Mouse (Mus musculus) naive thymus-derived CD4-positive, alpha-beta T cell, adult 2 months (primary cell): ENCODE measurements around the gene Mn1.

Experiments
- DNase-seq: peaks from one replicate; pipeline ENCODE4 v3.0.0-alpha.2; 2011; ENCODE audit warnings: low read depth

Mn1 gene

DNA sequence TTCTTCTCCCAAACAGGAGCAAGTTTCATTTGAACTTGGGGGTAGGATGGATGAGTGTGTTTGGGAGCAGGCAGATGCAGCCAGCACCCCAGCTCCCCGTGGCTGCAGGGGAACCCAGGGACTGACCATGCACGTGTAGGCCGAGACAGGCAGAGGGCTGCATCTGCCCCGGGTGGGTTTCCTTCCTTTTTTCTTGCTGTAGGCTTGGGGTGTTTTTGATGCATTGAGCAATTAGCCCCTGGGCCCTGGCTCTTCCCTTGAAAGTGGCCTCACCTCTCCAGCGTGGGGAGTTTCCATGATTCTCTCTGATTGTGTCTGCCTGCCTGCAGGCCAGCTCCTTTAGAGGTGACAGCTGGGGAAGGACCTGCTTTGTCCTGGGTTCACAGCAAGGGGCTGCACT lies 15.7 kb downstream of the Mn1 start:
- DNase-seq: no peak

DNA sequence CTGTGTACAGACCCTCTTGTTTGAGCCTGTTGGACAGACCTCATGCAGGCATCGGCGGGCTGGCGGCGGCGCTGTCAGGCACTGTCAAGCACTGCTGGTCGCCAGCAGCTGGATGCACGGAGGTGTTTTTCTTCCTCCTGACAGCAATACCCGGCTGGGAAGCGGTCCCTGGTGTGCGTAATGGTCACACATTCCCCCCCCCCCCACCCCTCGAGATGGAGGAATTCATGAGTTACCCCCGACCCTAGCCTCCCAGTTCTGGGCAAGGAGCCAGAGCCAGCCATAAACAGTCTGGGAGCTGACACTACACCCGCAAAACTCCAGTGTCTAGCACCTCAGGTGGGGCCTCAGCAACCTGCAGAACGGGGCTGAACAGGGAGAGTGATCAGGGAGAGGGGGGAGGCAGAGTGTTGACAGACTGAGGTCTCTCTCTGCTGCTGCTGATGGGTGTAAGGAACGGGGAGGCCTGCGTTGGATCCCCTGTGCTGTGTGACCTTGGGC lies 17.2 kb downstream of the Mn1 start:
- DNase-seq: no peak

DNA sequence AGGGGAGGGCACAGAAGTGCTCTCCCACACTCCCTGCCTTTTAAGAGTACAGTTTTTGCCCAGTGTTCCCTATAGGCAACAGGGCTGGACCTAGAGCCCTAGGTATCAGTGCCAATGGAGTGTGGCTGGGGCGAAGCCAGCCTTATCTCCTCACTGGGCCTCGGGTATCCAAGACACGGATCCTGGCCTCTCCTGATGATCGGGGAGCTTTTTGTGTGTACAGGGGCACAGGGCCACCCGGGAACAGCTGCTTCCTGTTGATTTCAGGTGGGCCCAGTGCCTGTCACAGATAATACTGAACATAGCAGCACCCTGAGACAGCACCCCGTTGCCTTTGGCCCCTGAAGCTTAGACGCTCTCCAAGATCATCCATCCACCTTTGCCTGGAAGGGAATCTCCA lies 19.1 kb downstream of the Mn1 start:
- no peak for DNase-seq

DNA sequence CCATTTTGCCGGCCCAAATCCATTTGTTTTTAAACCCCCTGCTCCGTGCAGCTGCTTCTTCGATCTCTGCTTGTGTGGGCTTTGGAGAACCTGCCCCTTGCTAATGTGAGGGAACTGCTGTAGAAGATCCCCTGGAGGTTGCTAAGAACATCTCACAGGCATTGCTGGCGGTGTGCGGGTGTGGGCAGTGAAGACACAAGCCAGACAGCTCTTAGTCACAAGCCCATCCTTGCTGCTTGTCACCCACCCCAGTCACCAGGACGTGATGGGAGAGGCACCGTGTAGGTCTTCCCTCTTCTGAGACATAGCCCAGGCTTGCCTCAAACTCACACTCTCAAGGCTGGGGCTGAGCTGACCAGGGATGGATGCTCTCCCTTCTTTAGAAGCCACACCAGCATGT lies 20.0 kb downstream of the Mn1 start:
- no peak for DNase-seq

DNA sequence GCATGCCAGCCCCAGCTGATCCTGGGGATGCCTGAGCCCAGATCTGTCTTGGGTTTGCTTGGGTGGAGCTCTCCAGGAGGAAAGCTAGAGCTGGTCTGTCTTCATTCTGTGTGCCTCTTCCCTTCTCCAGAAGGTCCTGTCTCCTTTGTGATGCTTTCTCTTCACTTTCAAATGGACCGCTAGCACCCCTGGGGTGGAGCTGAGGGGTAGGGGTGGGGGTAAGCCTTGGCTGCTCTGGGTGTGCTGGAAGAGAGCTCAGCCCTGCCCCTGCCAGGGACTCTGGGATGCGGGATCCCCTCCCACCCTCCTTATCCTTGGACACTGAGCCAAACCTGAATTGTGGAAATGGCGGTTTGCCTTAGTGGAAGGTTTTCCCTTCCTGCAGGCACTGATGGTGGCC lies 21.2 kb downstream of the Mn1 start:
- DNase-seq: no peak

DNA sequence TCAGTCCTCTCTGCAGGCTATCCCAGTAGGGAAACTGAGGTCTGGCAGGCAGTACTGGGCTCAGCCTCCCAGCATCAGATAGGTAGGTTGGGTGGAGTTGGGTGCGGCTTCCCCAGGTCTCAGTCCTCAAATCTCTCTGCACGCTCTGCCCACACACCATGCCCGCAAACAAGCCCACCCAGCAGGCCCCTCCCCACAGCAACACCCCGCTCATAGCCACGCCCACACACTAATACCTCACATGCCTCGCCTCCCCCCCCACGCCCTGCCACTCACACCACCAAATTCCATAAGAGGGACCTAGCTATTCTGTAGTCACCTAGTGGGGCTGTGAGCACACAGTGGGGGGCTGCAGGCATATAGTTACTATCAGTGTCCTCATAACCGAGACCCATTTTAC lies 21.7 kb downstream of the Mn1 start:
- no peak for DNase-seq

DNA sequence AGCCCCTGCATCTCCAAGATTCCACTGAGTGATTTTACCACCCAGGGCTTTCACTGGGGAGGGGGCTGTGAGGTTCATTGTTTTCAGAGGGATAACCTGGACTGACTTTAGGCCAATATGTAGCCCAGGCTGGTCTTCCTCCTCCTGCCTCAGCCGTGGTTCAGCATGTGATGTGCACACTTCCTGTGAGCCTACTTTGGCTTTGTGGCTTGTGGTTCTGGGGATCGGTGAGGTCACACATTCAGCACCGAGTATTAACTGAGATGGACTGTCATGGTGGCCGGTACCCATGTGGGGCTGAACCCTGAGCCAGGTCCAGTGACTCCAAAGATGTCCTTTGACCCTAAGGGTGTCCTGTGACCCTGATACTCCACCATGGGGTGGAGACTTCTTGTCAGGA lies 23.1 kb downstream of the Mn1 start:
- no peak for DNase-seq

DNA sequence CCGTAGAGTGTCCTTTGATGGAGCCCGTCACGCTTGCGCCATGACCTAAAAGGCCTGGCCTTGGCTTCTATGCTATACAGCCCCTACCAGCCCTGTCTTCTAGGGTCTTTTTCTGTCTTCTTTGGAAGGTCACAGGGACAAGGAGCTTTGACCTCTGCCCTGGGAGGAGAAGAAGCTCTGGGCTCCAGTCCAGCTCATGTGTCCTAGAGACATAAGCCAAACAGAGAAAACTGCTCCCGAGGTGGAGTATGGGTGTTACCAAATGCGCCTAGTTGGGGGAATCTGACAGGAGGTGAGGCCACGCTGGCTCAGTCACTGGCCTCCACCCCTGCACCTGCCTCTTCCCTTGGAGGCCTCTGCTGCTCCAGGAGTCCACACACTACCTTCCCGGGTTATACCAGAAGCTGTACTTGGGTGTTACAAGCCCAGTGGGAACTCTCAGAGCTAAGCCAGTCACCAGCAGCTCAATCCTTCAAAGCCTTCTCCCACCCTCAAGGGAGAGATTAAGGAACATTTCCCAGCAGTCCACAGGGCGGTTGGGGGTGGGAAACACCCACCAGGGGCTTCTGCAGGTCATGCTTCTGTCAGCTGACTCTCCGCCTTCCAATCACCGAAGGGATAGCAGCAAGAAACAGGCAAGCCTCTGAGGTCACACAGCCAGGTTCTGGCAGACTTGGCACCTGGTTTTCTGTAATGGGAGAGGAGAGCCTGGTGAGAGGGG lies 25.1 kb downstream of the Mn1 start:
- DNase-seq: no peak

DNA sequence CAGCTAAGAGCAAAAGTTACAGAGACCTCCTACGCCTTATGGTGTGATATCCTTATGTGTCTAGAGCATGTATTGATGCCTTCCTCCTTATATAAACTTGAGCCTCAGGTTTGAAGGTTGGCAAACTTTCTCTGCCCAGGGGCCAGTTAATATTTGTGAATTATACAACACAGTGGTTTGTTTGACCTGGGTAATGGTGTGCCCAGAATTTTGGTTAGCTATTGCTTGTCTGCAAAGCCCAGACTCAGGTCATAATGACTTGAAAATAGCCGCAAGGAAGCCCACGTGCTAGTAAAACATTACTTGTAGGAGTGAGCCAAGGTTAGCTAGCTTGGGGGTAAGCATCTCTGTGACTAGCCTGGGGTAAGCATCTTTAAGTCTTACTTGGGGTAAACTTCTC lies 26.5 kb downstream of the Mn1 start:
- no peak for DNase-seq

DNA sequence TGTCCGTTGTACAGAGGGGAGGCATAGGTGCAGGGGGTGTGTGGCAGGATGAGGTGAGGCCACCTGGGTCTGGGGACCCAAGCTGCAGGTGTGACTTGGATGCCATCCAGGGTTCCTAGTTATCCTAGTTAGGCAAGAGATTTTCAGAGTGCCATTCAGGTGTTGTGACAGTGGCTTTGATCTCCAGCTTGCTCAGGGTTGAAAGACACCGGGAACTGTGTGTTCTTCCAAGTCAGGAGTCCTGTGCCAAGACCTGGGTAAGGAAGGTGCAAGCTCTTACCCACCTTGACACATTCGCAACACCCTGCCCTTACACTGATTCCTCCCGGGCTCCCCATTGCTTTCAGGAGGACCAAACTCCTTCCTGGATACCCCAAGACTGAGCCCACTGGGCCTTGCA lies 27.2 kb downstream of the Mn1 start:
- DNase-seq: no peak

DNA sequence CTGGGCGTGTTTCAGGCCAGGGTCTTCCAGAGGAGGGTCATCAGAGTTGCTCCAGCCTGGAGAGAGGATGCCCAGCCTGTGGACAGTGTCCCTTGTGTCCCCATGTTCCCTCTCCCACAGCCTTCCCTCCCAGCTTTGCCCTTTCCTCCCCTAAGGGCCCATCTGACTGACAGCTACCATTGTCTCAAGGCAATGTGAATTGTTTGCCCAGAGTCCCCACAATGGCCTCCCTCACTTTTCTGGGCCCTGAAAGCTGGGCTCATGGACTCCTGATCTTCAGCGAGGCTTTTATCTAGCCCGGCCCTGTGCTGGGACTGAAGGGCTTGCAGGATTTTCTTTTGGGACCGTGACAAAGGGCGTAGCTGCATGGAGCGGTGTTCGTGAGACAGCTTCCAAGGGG lies 29.5 kb downstream of the Mn1 start:
- DNase-seq: no peak

DNA sequence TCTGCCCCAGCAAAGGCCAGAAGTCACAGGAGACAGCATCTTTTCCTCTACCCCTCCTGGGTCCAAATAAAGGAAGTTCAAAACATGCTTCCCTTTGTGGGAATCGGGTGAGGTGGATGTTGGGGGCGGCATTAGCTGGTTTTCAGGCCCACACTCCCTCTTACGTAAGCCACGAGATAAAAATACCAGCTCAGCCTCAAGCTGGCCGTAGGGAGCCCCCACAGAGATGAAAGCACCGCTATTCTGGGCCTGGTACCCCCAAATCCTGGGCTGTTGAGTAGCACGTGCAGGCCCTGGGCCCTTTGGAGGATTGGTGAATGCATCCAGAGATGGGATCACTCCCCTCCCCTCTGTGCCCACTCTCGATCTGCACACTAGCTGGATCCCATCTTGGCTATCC lies 32.5 kb downstream of the Mn1 start:
- no peak for DNase-seq

DNA sequence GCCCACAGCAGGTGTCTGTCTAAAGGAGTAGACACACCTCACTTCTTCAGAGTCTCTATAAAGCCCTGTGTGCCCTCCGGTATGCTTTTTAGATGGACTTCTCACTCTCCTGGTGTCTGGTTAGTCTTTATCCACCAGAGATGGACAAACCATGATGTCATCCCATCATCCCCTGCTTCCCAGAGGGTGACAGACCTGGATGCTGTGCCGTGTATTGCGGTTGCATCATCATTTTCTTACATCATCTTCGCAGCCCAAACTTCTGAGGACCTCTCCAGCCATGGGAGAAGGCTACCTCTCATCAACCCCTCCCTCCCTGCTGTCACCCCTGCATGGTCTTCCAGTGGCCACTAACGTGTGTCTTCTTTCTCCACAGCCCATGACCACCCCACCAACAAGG lies 37.1 kb downstream of the Mn1 start:
- no peak for DNase-seq

DNA sequence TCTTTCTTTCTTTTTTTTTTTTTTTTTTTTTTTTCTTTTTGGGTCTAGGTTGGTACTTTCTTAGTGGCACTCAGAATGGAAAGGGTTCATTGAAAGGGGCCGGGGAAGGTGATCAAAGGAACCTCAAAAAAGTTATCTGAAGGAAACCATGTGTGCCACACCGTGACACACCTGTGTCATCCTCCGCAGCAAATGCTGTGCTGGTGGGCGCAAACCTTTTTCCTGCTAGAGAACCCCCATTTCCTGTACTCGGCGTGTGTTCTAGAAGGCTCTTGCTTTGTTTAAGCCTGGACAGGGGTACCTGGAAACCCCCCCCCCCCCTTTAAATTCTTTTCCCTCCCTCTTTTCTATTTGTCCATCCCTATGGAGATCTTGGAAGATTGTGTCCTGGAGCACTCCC lies 37.7 kb downstream of the Mn1 start:
- no peak for DNase-seq

DNA sequence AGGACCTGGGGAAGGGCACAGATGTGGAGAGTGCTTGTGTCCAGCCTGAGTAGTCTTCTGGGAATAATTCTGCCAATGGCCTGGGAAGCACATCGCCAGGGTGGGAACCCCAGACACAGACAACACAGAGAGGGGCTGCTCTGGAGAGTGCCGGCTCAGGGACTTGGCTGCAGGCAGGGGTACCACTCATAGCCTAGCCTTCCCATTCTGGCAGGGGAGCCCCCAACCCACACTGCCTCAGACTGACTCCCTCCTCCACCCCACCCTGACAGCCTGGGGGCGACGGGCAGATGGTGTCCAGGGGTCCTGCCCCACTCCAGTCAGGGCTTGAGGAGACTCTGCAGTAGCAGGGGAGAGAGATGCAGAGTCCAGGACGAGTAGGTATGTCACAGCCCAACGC lies 41.5 kb downstream of the Mn1 start:
- DNase-seq: no peak

DNA sequence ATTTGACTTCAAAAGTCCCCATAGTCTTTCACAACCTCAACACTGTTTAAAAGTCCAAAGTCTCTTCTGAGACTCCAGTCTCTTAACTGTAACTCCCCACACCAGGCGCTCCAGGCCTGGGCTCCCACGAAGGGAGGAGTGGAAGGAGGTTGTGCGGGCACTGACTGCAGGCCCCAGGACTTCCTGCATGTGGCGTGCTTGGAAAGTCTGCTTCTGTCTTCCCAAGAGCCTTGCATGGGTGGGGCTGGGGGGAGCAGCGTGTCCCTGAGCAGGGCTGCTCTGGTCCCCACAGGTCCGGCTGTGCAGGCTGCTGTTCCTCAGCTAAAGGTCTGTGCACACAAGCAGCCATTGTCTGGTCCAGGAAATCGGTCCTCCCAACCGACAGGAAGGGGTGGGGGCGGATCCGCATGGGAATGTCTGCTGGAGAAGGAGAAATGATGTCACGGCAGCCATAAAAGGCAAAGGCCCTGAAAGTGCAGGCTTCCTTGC lies 48.7 kb downstream of the Mn1 start:
- DNase-seq: no peak

DNA sequence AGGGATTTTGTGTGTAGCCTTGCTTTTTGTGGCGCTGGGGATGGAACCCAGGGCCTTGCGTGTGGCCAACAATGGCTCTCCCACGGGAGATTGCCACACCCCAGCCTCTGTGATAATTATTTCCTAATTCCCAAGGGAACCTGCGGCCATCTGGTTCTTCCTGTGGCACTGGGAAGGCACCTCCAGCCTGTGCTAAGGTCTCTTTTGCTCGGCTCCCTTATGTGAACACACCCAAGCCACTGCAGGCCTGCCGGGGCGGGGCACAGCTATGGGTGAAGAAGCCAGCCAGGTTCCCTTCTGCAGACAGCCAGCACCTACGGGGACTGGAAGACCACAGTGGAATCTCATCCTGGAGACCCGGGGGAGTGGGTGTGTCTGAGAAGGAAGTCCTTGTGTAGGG lies 49.3 kb downstream of the Mn1 start:
- no peak for DNase-seq

DNA sequence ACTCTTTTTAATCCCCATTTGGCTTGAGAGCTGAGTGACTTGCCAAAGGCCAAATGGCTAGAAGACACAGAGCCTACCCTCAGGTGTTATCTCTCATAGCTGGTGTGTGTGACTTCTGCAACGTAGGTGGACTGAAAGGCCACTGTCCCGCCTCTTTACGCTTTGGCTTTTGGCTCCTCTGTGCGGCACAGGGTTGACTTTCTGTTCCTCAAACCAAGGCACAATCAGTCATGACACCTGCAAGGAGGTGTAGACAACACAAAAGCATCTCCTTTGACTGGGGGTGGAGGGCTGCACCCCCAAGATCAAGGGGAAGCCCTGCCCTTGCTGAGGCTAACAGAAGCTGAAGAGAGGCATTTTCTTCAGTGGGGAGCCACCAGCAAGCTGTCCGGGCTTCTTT lies 50.5 kb downstream of the Mn1 start:
- DNase-seq: no peak

DNA sequence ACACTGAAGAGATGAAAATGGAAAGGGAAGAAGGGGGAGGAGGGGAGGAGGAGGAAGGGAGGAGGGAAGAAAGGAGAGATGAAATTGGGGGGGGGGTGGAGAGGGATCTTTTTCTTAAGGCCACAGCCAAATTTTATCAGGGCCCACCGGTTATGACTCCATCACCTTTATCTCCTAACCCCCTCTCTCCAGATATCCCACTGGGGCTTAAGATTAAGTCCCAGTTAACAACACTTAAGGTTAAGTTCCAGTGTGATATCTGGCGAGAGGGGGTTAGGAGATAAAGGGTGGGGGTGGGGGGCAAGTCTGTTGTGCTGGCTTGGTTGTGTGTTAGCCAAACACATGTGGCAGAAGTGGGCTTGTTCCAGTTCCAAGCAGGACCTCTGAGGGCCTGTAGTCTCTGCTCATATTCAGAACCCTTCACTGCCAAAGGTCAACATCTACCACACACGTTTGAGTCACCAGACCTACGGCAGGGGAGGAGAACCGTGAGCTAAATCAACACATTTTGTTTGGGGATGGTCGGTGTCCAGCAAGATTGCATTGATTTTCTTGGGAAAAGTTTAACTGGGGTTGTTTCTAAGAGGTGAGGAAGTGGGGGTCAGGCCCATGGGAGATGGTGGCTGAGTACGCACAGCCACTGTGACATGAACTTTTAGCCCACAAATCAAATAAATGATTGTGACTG lies 52.2 kb downstream of the Mn1 start:
- no peak for DNase-seq

DNA sequence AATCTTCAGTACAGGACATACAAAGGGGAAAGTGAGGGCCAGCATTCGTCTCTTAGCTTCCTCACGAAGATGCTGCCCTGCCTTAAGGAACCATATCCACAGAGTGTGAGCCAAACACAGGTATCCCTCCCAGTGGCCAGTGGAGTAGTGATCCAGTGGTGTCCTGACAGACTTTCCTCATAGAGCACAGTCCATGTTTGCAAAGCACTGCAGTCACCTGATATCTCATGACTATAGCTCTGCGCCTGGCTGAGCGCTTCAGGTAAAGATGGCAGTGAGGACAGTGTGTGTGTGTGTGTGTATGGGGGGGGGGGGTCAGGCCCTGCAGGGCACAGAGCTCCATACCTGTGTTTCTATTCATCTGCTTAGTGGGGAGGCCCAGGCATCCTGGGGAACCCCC lies 53.7 kb downstream of the Mn1 start:
- no peak for DNase-seq

DNA sequence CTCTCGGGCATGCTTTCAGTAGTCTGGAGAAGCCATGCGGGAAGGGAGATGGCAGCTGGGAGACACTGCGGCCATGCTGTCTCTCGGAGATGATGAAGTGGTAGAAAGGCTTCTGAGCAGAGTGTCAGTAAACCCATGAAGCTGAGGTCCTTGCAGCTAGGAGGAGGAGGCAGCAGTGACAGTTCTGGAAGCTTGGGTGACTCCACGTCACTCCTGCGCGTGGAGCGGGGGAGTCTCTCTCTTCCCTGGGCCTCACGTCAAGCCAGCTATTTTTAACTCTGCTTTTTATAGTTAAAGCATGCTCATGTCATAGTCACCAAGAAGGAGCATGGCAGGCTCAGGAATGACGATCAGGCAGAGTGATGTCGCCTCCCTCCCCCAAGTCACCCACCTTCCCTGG lies 56.3 kb downstream of the Mn1 start:
- no peak for DNase-seq

DNA sequence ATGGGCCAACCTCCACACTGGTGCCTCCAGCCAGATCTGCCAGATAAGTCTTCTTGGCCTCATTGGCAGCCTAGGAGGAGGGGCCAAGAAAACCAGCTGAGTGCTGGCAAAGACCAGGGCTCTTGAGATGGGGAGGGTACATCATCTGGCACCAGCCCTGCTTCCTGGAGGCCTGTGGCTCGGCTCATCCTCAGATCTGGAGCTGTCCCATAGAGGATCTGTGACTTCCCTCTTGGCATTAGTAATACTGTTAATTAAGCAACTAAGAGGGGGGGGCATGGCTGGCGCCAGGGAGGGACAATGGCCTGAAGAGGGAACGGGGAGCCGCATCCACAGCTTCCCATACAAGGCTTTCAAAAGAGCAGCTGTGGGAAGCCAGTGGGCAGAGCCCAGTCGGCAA lies 58.6 kb downstream of the Mn1 start:
- DNase-seq: no peak

DNA sequence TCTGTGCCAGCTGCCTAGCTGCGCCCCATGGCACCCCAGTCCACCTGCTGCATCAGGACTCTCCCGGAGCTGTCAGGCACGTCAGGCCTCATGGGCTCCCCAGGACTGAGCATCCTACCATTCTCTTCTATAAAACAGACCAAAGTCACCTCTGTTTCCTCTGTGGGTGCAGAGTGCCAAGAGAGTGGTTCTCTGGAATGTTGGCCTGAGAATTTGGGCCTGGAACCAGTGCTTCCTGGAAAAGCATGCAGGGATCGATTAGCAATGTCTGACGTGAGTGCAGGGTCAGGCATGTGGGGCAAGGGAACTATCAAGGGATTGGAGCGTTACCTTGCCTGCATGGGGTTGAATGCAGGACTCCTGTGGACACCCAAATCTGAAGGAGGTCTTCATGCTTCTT lies 59.0 kb downstream of the Mn1 start:
- DNase-seq: no peak

DNA sequence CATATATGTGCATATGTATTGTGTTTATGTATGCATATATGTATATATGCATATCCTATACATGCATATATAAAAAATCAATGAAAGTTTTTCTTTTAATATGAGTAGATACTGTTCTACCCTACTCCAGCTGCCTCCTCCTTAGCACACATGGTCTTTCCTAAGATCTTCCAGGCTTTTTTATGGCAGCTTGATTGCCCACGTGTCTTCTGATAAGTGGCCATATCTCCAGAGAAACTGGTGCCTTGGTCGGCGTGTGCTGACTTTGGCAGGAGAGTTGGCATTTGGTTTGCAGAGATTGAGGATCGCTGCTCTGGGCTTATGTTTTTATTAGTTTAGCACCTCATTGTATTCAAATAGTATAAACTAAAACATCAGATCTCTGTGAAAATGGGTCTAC lies 68.7 kb downstream of the Mn1 start:
- DNase-seq: no peak
